Mouse (Mus musculus) hindbrain, embryonic 15.5 days (tissue): ENCODE measurements around the gene H2afx. TPM values are rescaled to one million over a fixed set of nuclear protein-coding genes. Genes with fewer than 3 reads are reported as not detected.
"Not testable (repeated sequence)": the region's sequence is repeated elsewhere in the genome, so short reads cannot be mapped to it uniquely, and the experiment has no call there.

Experiments
- ATAC-seq: fragments of 200-750 bp; cut with Nextera tagmentation; 2 replicates; pipeline ENCODE4 v1.8.0; 2017; ENCODE audit warnings: low read depth, moderate number of reproducible peaks, moderate TSS enrichment; ENCODE audit not compliant: low FRiP score
- H3K27ac ChIP-seq: fragments of 300-500 bp; sonication (generic); replicated peaks from 2 replicates; pipeline ENCODE4 v1.5.1; 2015; ENCODE audit warnings: mild to moderate bottlenecking, inconsistent platforms
- H3K27me3 ChIP-seq: fragments of 300-500 bp; sonication (generic); 2 replicates; pipeline ENCODE4 v1.6.1; 2015; ENCODE audit warnings: control low read depth, inconsistent platforms
- H3K36me3 ChIP-seq: fragments of 300-500 bp; sonication (generic); 2 replicates; pipeline ENCODE4 v1.6.1; 2015; ENCODE audit warnings: control low read depth, inconsistent platforms
- H3K4me1 ChIP-seq: fragments of 300-500 bp; sonication (generic); replicated peaks from 2 replicates; pipeline ENCODE4 v1.6.1; 2015; ENCODE audit warnings: control low read depth, inconsistent platforms
- H3K4me2 ChIP-seq: fragments of 300-500 bp; sonication (generic); 2 replicates; pipeline ENCODE4 v1.6.1; 2015; ENCODE audit warnings: moderate library complexity, mild to moderate bottlenecking, inconsistent platforms
- H3K4me3 ChIP-seq: fragments of 300-500 bp; sonication (generic); 2 replicates; pipeline ENCODE4 v1.5.1; 2015; ENCODE audit warnings: mild to moderate bottlenecking, inconsistent platforms
- H3K9ac ChIP-seq: fragments of 300-500 bp; sonication (generic); 2 replicates; pipeline ENCODE4 v1.6.1; 2015; ENCODE audit warnings: inconsistent platforms
- H3K9me3 ChIP-seq: fragments of 300-500 bp; sonication (generic); 2 replicates; pipeline ENCODE4 v1.6.1; 2016; ENCODE audit warnings: control low read depth, inconsistent platforms
- WGBS: fragments of 180-500 bp; shearing (Covaris S2); methylation state at CpG from one replicate; pipeline ENCODE4 v1.1.7; 2015; 5-methylcytosine and 5-hydroxymethylcytosine counted together
- polyA plus RNA-seq: library from polyadenylated mRNA; unstranded; fragments of >200 nt; fragmentation: Nextera tagmentation; extraction: Ambion mirVana; gene quantifications from 2 replicates; pipeline ENCODE4 v1.2.1, GENCODE M21; 2015

Gene H2afx
- polyA plus RNA-seq, 1 experiment from 2014 or later = 149 TPM

- ATAC-seq = peak; percentile 96
- peak within 1 kb of the TSS; percentile 64 for H3K4me2 ChIP-seq
- peaks cover 19% of the 10 kb centered on the region for H3K36me3 ChIP-seq
- no peaks in the 10 kb centered on the region for H3K27me3 ChIP-seq
- H3K27ac ChIP-seq = peak within 1 kb of the TSS; percentile 97
- H3K4me3 ChIP-seq = peak within 1 kb of the TSS; percentile 67
- peaks cover 15% of the 10 kb centered on the region for H3K4me1 ChIP-seq
- WGBS = 0% methylated on average over 39 of the region's 39 CpGs
- H3K9ac ChIP-seq = peak within 1 kb of the TSS; percentile 70
- no peaks in the 10 kb centered on the region for H3K9me3 ChIP-seq
Observed at GRCm38 (mm10) chr9:44343781-44344421, 9.4 kb downstream of the H2afx start, which contains the start of gene Hmbs. Hmbs (minus strand) TSS chr9:44344228.

GRCm38 (mm10) chr9:44345570-44346433 lies 11.3 kb downstream of the H2afx start:
- Histone ChIP-seq H3K9ac (no peak overlapping the region), H3K4me3 (no peak overlapping the region), H3K4me2 (no peak overlapping the region), H3K27me3 (no peaks in the 10 kb centered on the region), H3K9me3 (no peaks in the 10 kb centered on the region), H3K27ac (no peak overlapping the region), H3K4me1 (peaks cover 15% of the 10 kb centered on the region), H3K36me3 (peaks cover 35% of the 10 kb centered on the region)
- WGBS = 92% methylated on average over 6 of the region's 6 CpGs
- ATAC-seq = no peak

GRCm38 (mm10) chr9:44347166-44347565 lies 12.7 kb downstream of the H2afx start:
- Histone ChIP-seq H3K4me1 (peaks cover 14% of the 10 kb centered on the region), H3K27me3 (no peaks in the 10 kb centered on the region), H3K27ac (no peak overlapping the region), H3K9ac (no peak overlapping the region), H3K36me3 (peaks cover 48% of the 10 kb centered on the region), H3K4me2 (no peak overlapping the region), H3K9me3 (no peaks in the 10 kb centered on the region), H3K4me3 (no peak overlapping the region)
- no peak for ATAC-seq
- 95% methylated on average over 9 of the region's 9 CpGs for WGBS

- WGBS = 93% methylated on average over 4 of the region's 4 CpGs
- Histone ChIP-seq H3K4me3 (no peak overlapping the region), H3K9me3 (no peaks in the 10 kb centered on the region), H3K27ac (no peak overlapping the region), H3K9ac (no peak overlapping the region), H3K4me1 (peaks cover 11% of the 10 kb centered on the region), H3K27me3 (no peaks in the 10 kb centered on the region), H3K36me3 (peaks cover 53% of the 10 kb centered on the region), H3K4me2 (no peak overlapping the region)
- ATAC-seq = no peak
Observed at GRCm38 (mm10) chr9:44347621-44348020, 13.1 kb downstream of the H2afx start.

GRCm38 (mm10) chr9:44348546-44348945 lies 14.1 kb downstream of the H2afx start:
- WGBS = 95% methylated on average over 4 of the region's 4 CpGs
- peaks cover 5% of the 10 kb centered on the region; the same call in 1 of the 2 replicates for H3K4me1 ChIP-seq
- H3K4me3 ChIP-seq = no peak overlapping the region
- no peak overlapping the region for H3K9ac ChIP-seq
- ATAC-seq = no peak
- no peak overlapping the region for H3K27ac ChIP-seq
- H3K36me3 ChIP-seq = peaks cover 62% of the 10 kb centered on the region
- no peaks in the 10 kb centered on the region for H3K27me3 ChIP-seq
- H3K4me2 ChIP-seq = no peak overlapping the region
- no peaks in the 10 kb centered on the region for H3K9me3 ChIP-seq

GRCm38 (mm10) chr9:44351396-44351795 lies 16.9 kb downstream of the H2afx start:
- H3K9ac ChIP-seq = no peak overlapping the region
- no peaks in the 10 kb centered on the region for H3K27me3 ChIP-seq
- no peaks in the 10 kb centered on the region for H3K4me1 ChIP-seq
- no peak overlapping the region for H3K27ac ChIP-seq
- WGBS = 94% methylated on average over 4 of the region's 4 CpGs
- no peak overlapping the region for H3K4me2 ChIP-seq
- peaks cover 91% of the 10 kb centered on the region for H3K36me3 ChIP-seq
- H3K9me3 ChIP-seq = no peaks in the 10 kb centered on the region
- no peak overlapping the region for H3K4me3 ChIP-seq
- no peak for ATAC-seq

- H3K27me3 ChIP-seq = no peaks in the 10 kb centered on the region
- H3K36me3 ChIP-seq = peaks cover 94% of the 10 kb centered on the region
- no peak overlapping the region for H3K9ac ChIP-seq
- H3K9me3 ChIP-seq = no peaks in the 10 kb centered on the region
- ATAC-seq = no peak
- 94% methylated on average over 10 of the region's 10 CpGs for WGBS
- no peak overlapping the region for H3K4me2 ChIP-seq
- H3K4me1 ChIP-seq = no peaks in the 10 kb centered on the region
- no peak overlapping the region for H3K4me3 ChIP-seq
- H3K27ac ChIP-seq = no peak overlapping the region
Observed at GRCm38 (mm10) chr9:44352337-44352736, 17.8 kb downstream of the H2afx start.

- no peaks in the 10 kb centered on the region for H3K4me1 ChIP-seq
- no peak overlapping the region for H3K4me2 ChIP-seq
- no peaks in the 10 kb centered on the region for H3K27me3 ChIP-seq
- WGBS = 95% methylated on average over 6 of the region's 6 CpGs
- H3K9ac ChIP-seq = no peak overlapping the region
- H3K9me3 ChIP-seq = no peaks in the 10 kb centered on the region
- no peak overlapping the region for H3K4me3 ChIP-seq
- no peak for ATAC-seq
- peaks cover 94% of the 10 kb centered on the region for H3K36me3 ChIP-seq
- no peak overlapping the region for H3K27ac ChIP-seq
Observed at GRCm38 (mm10) chr9:44353142-44353541, 18.6 kb downstream of the H2afx start.

- no peak for ATAC-seq
- peaks cover 9% of the 10 kb centered on the region for H3K4me1 ChIP-seq
Observed at GRCm38 (mm10) chr9:44357207-44357606, 22.7 kb downstream of the H2afx start.

GRCm38 (mm10) chr9:44361190-44361917 lies 26.9 kb downstream of the H2afx start, which contains the start of gene Vps11:
Vps11 (minus strand) TSS chr9:44361670.
- peak within 1 kb of the TSS; percentile 99 for H3K4me3 ChIP-seq
- peaks cover 30% of the 10 kb centered on the region for H3K36me3 ChIP-seq
- H3K27ac ChIP-seq = peak within 1 kb of the TSS; percentile 86
- ATAC-seq = peak; percentile 95
- peak within 1 kb of the TSS; percentile 95 for H3K9ac ChIP-seq
- H3K27me3 ChIP-seq = no peaks in the 10 kb centered on the region
- H3K4me2 ChIP-seq = peak within 1 kb of the TSS; percentile 75
- H3K9me3 ChIP-seq = no peaks in the 10 kb centered on the region
- WGBS = under 1% methylated on average over 44 of the region's 44 CpGs
- peaks cover 9% of the 10 kb centered on the region for H3K4me1 ChIP-seq

More at GRCm38 (mm10) chr9:44357207-44357606, 22.7 kb downstream of the H2afx start:
- no peak overlapping the region for H3K4me3 ChIP-seq
- H3K9ac ChIP-seq = no peak overlapping the region
- H3K27ac ChIP-seq = no peak overlapping the region
- WGBS = 86% methylated on average over 4 of the region's 4 CpGs
- H3K36me3 ChIP-seq = peaks cover 72% of the 10 kb centered on the region
- no peaks in the 10 kb centered on the region for H3K27me3 ChIP-seq
- no peak overlapping the region for H3K4me2 ChIP-seq
- no peaks in the 10 kb centered on the region for H3K9me3 ChIP-seq

GRCm38 (mm10) chr9:44361931-44362330 lies 27.4 kb downstream of the H2afx start:
- H3K4me1 ChIP-seq, H3K9me3 ChIP-seq, H3K27me3 ChIP-seq: not testable (repeated sequence)
- Histone ChIP-seq H3K9ac (peak overlapping the region; percentile 95), H3K36me3 (peaks cover 26% of the 10 kb centered on the region), H3K4me3 (peak overlapping the region; percentile 99), H3K27ac (peak overlapping the region; percentile 86), H3K4me2 (peak overlapping the region; percentile 75)
- 43% methylated on average over 4 of the region's 4 CpGs for WGBS
- ATAC-seq = peak; percentile 31; the same call in 1 of the 2 replicates
